Mouse (Mus musculus) limb, embryonic 11.5 days (tissue): ENCODE measurements around the gene Tnik. TPM values are rescaled to one million over a fixed set of nuclear protein-coding genes. Genes with fewer than 3 reads are reported as not detected.

Source experiments
- ATAC-seq: fragments of 200-750 bp; cut with Nextera tagmentation; 2 replicates; pipeline ENCODE4 v1.8.0; 2017; ENCODE audit warnings: low read depth; ENCODE audit not compliant: insufficient number of reproducible peaks, low FRiP score, low TSS enrichment
- DNase-seq: peaks from one replicate; pipeline ENCODE4 v3.0.0-alpha.2; 2015; ENCODE audit warnings: low spot score
- H3K27ac ChIP-seq: fragments of 300-500 bp; sonication (generic); replicated peaks from 2 replicates; pipeline ENCODE4 v1.5.1; 2014; ENCODE audit warnings: low read depth, mild to moderate bottlenecking, low read length
- H3K27me3 ChIP-seq: fragments of 300-500 bp; sonication (generic); 2 replicates; pipeline ENCODE4 v1.6.1; 2014; ENCODE audit warnings: mild to moderate bottlenecking, low read length, mixed read lengths; ENCODE audit not compliant: control insufficient read depth, insufficient read depth
- H3K36me3 ChIP-seq: fragments of 300-500 bp; sonication (generic); 2 replicates; pipeline ENCODE4 v1.6.1; 2014; ENCODE audit warnings: mild to moderate bottlenecking, low read length, moderate library complexity, mixed read lengths; ENCODE audit not compliant: control insufficient read depth, insufficient read depth
- H3K4me1 ChIP-seq: fragments of 300-500 bp; sonication (generic); 2 replicates; pipeline ENCODE4 v1.6.1; 2014; ENCODE audit warnings: low read length, mixed read lengths; ENCODE audit not compliant: control insufficient read depth, insufficient read depth
- H3K4me2 ChIP-seq: fragments of 300-500 bp; sonication (generic); 2 replicates; pipeline ENCODE4 v1.6.1; 2014; ENCODE audit warnings: low read depth, mild to moderate bottlenecking, moderate library complexity; ENCODE audit not compliant: severe bottlenecking
- H3K4me3 ChIP-seq: fragments of 300-500 bp; sonication (generic); 2 replicates; pipeline ENCODE4 v1.5.1; 2014; ENCODE audit warnings: low read depth, low read length
- H3K9ac ChIP-seq: fragments of 300-500 bp; sonication (generic); 2 replicates; pipeline ENCODE4 v1.6.1; 2014; ENCODE audit warnings: mild to moderate bottlenecking, low read length
- H3K9me3 ChIP-seq: fragments of 300-500 bp; sonication (generic); 2 replicates; pipeline ENCODE4 v1.6.1; 2016; ENCODE audit warnings: low read length; ENCODE audit not compliant: control insufficient read depth
- WGBS: fragments of 180-500 bp; shearing (Covaris S2); extraction: QIAGEN DNeasy Blood & Tissue Kit; methylation state at CpG from one replicate; pipeline ENCODE4 v1.1.7; 2014; 5-methylcytosine and 5-hydroxymethylcytosine counted together
- polyA plus RNA-seq: library from polyadenylated mRNA; unstranded; fragments of >200 nt; fragmentation: Nextera tagmentation; extraction: Ambion mirVana; gene quantifications from 2 replicates; pipeline ENCODE4 v1.2.1, GENCODE M21; 2014

The Tnik gene
- polyA plus RNA-seq, 1 experiment from 2014 or later, result 4.1 TPM

DNA sequence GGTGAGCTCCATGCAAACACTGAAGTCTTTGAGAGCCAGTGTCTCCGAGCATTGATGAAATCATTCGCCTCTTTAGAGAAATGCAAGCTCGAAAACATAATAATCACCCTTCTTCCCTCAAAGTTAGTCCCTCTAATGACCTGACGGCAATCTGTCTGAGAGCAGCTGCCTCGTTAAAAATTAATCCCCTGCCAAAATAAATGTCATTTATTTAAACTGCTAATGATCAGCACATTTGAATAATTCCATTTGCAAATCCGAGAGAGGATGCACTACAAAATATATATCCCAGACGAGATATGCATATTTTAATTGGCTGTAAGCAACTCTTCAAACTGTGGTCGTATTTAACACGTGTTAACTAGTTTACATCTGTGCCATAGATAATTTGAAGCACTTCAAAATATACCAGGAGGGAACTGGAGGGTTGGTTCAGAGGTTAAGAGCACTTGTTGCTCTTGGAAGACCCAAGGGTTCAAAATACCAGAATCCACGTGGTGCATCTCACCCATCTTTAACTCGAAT, 281.4 kb downstream of the Tnik start:
- H3K4me1 ChIP-seq, result no peaks in the 10 kb centered on the region
- no peaks in the 10 kb centered on the region for H3K36me3 ChIP-seq
- no peak overlapping the region for H3K27ac ChIP-seq
- ATAC-seq, result no peak
- no peak for DNase-seq
- no peak overlapping the region for H3K4me2 ChIP-seq
- WGBS, result 46% methylated on average over 11 of the region's 11 CpGs
- H3K9ac ChIP-seq, result no peak overlapping the region
- no peaks in the 10 kb centered on the region for H3K9me3 ChIP-seq
- H3K27me3 ChIP-seq, result no peaks in the 10 kb centered on the region
- no peak overlapping the region for H3K4me3 ChIP-seq

DNA sequence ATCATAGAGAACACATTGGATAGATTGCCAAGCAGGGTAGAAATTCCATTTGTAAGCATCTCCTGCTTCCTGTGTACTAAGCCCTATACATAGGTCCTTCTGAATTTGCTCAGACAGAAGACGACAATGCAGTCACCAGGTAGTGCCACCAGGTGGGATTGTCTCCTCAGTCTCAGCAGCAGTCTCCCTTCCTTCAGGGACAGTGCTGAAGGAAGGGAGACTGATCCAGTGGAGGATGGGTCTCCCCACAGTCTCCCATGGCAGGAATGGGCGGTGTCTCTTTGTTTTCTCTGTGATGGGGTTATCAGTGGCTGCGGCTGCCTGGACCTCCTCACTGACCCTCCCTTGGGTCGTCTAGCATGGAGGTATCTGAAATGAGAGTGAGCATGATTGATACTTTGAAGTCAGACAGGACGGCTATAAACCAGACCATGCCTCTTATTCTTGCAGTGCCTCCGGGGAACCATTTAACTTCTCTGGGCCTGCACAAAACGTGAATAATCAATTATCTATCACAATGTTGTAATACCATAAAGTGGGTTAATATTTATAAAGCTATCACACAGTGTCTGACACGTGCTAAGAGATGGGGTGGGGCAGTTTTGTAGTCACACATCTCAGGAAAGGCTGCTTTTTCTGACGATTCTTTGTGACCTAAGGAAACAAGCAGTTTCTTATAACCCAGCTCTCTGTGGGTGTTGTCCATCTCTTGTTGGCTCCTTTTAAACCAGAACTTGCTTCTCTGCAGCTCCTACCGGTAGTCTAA, 285.1 kb downstream of the Tnik start:
- H3K36me3 ChIP-seq, result no peaks in the 10 kb centered on the region
- WGBS, result 42% methylated on average over 10 of the region's 10 CpGs
- no peak overlapping the region for H3K9ac ChIP-seq
- H3K9me3 ChIP-seq, result no peaks in the 10 kb centered on the region
- ATAC-seq, result no peak
- no peaks in the 10 kb centered on the region for H3K27me3 ChIP-seq
- no peak overlapping the region for H3K4me3 ChIP-seq
- H3K27ac ChIP-seq, result no peak overlapping the region
- DNase-seq, result no peak
- H3K4me2 ChIP-seq, result no peak overlapping the region
- H3K4me1 ChIP-seq, result no peaks in the 10 kb centered on the region

DNA sequence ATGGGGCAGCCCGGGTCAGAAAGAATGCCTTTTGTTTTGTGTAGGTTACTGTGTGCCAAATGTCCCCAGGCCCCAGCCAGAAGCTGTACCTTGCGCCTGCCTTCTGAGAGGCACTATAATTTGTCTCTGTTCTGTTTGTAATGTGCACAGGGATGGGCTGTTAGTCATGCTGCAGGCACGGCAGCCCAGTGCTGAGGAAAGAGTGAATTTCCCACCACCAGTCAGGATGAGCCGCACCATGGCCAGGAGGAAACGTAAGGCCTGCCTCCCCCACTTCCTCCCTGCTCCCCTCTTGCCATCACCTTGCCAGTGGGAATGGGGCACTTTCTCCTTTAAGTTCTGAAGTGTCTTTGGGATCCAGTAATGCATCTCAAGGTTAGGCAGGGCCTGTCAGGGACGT, 286.4 kb downstream of the Tnik start:
- Histone ChIP-seq H3K9ac (no peak overlapping the region), H3K4me3 (no peak overlapping the region), H3K36me3 (no peaks in the 10 kb centered on the region), H3K27me3 (no peaks in the 10 kb centered on the region), H3K9me3 (no peaks in the 10 kb centered on the region), H3K27ac (no peak overlapping the region), H3K4me1 (no peaks in the 10 kb centered on the region), H3K4me2 (no peak overlapping the region)
- DNase-seq (no peak), ATAC-seq (no peak)
- 49% methylated on average over 6 of the region's 6 CpGs for WGBS

DNA sequence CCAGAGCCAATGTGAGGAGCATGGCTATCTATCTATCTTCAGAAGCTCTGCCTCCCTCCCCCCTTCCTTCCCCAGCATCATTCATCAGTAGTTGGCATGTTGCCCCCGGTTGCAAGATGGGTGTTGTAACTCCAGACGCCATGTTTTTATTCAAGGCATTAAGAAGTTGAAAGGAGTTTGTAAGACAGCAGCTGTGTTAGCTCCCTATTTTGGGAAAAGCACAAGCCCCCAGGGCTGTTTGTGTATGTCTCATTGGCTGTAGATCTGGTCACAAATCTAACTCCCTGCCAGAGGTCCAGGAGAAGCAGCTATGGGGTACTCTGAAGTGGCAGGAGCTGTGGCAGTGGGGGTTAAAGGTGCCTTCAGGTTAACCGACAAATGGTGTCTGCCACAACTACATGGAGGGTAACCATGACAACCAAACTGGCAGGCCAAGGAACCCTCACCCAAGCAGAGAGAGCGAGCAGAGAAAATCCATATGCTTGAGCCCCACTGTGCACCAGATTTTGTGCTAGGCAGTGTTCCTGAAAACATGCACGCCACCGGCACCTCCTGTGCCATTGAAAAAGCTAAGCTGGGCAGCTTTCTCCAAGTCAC, 287.6 kb downstream of the Tnik start:
- Histone ChIP-seq H3K9me3 (no peaks in the 10 kb centered on the region), H3K4me1 (no peaks in the 10 kb centered on the region), H3K36me3 (no peaks in the 10 kb centered on the region), H3K4me2 (no peak overlapping the region), H3K4me3 (no peak overlapping the region), H3K27me3 (no peaks in the 10 kb centered on the region), H3K9ac (no peak overlapping the region), H3K27ac (no peak overlapping the region)
- DNase-seq, result no peak
- WGBS, result 47% methylated on average over 6 of the region's 6 CpGs
- no peak for ATAC-seq

DNA sequence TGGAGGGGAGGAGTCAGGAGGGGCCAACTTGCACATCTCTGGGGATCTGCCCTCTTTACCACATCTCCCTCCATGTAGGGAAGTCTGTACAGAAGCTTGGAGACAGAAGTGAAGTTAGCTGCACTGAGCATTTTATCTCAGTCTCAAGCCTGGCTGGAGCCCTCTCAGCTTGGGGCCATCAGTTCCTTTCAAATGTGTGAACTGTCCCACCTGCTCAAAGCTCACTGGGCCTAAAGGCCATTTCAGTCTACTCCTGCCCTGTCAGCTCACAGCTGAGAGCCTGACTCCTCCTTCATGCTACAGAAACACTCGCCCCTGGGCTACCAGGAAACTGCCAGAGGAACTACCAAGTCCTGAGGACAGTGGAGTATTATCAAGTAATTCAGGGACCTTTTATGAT, 288.7 kb downstream of the Tnik start:
- no peak overlapping the region for H3K27ac ChIP-seq
- 44% methylated on average over 1 of the region's 1 CpGs for WGBS

DNA sequence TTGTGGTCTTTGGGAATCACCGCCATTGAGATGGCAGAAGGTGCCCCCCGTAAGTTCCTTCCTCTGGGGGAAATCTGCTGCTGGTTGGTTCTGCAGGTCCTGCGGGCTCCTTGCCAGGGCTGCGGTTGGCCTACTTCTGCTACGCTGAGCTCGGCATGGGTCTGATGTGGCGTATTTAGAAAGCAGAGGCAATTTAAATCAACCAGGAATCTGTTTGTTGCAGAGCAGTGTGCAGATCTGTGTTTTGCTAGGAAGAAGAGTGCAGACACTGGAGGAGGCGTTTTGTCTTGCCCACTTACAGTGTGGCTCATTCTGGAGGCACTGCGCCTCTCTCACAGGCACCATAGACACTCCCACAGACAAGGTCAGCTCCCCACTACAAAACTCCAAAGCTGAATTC, 291.9 kb downstream of the Tnik start:
- Histone ChIP-seq H3K27me3 (no peaks in the 10 kb centered on the region), H3K9ac (no peak overlapping the region), H3K4me3 (no peak overlapping the region), H3K9me3 (no peaks in the 10 kb centered on the region), H3K36me3 (no peaks in the 10 kb centered on the region), H3K27ac (no peak overlapping the region), H3K4me1 (peaks cover 11% of the 10 kb centered on the region), H3K4me2 (no peak overlapping the region)
- no peak for DNase-seq
- no peak for ATAC-seq
- 83% methylated on average over 9 of the region's 9 CpGs for WGBS

More for the DNA sequence above, 288.7 kb downstream of the Tnik start:
- Histone ChIP-seq H3K4me1 (no peaks in the 10 kb centered on the region), H3K4me3 (no peak overlapping the region), H3K9me3 (no peaks in the 10 kb centered on the region), H3K4me2 (no peak overlapping the region), H3K9ac (no peak overlapping the region), H3K27me3 (no peaks in the 10 kb centered on the region), H3K36me3 (no peaks in the 10 kb centered on the region)
- DNase-seq, result no peak
- no peak for ATAC-seq

DNA sequence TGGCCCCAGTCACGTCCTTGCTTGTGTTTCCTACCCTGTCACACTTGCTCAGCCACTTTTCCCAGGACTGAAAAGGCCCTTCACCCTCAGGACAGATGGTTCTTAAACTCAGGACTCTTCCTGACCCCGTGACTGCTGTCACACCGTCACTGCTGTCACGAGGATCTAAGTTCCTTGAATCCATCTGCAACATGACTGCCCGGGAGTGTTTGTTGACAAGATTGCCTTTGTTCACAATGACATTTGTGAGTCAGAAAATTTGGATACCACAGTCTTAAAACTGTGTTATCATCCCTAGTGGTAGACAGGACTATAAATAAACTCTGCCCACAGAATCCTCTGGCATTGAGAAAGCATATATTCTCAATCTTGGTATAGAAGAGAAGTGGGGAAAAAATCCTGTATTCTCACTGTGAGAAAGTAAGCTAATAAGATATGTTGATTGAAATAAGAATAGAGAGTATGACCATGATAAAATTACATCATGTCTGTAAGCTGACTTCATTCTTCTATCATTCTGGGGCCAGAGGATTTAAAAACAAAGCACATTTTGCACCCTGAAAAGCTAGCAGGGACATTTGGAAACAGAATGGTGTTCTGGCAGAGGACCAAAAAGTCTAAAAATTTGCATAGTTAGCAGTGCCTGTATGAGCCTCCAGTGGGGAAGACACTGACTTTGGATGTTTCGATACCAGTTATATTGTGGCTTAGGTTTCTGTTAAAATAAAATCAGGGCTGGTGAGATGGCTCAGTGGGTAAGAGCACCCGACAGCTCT, 293.0 kb downstream of the Tnik start:
- Histone ChIP-seq H3K9me3 (no peaks in the 10 kb centered on the region), H3K4me2 (no peak overlapping the region), H3K27me3 (no peaks in the 10 kb centered on the region), H3K27ac (no peak overlapping the region), H3K9ac (no peak overlapping the region), H3K4me1 (peaks cover 11% of the 10 kb centered on the region), H3K4me3 (no peak overlapping the region), H3K36me3 (no peaks in the 10 kb centered on the region)
- DNase-seq (no peak), ATAC-seq (no peak)
- WGBS, result 62% methylated on average over 7 of the region's 7 CpGs

DNA sequence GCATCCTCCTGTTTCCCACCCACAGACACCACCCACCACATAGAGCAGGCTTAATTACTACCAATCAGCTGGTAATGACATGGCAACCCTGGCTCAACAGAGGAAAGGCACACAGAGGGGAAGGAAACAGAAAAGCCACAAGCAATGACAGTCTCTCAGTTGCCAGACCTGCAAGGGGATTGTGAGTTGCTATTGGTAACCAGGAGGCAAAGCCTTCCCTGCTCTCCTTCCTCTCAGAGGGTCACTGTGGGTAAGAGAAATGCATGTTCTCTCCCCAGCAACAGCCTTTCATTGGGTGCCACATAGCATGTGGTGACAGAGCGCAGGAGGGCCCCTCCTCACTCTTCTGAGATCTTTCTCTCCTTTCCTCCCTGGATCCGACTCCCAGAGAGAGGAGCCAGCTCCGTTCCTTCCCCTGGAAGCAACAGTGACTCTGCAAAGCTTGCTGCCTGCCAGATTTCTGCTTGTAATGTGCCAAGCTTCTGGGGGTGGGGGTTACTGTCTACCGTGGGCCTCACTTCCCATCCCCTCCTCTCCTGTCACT, 295.4 kb downstream of the Tnik start:
- Histone ChIP-seq H3K4me2 (no peak overlapping the region), H3K36me3 (no peaks in the 10 kb centered on the region), H3K9me3 (no peaks in the 10 kb centered on the region), H3K4me1 (peaks cover 11% of the 10 kb centered on the region), H3K9ac (no peak overlapping the region), H3K27me3 (no peaks in the 10 kb centered on the region), H3K27ac (no peak overlapping the region), H3K4me3 (no peak overlapping the region)
- no peak for ATAC-seq
- no peak for DNase-seq
- WGBS, result 56% methylated on average over 4 of the region's 4 CpGs
